7 mouse cellular contexts compared by ENCODE assay signal in the genomic region with DNA sequence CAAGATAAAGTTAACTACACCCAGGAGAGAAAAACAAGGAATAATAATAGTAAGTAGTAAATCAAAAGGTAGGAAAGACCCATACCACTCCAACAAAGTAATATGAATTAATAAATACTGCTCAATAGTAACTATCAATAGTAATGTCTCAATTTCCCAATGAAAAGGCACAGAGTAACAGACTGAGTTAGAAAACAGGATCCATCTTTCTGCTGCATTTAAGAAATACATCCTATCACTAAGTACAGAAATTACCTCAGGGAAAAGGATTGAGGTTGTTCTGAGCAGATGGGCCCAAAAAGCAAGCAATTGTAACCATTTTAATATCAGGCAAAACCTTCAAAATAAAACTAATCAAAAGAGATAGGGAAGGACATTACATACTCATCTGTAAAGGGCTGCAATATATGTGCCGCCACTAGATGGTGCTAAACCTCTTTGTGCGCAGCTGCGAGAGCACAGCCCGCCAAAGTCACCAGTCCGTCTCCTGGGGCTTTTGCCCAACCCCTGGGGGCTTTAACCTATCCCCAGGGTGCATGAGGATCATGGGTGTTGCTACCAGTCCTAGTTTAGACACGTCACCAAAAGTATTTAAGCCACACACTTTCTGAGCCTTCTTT.
DNase-seq lines count a peak whose midpoint lies in the region; ATAC-seq and TF ChIP-seq lines count a peak whose summit lies in the region.
"Not testable (repeated sequence)": the region's sequence is repeated elsewhere in the genome, so short reads cannot be mapped to it uniquely, and the experiment has no call there.

No protein-coding gene starts in this region.

- H3K4me1 ChIP-seq in forebrain, embryonic 15.5 days; midbrain, embryonic 12.5 days: not testable (repeated sequence)

- H3K4me3 ChIP-seq in forebrain, embryonic 15.5 days; midbrain, embryonic 12.5 days: not testable (repeated sequence)

- not testable (repeated sequence) for H3K36me3 ChIP-seq in forebrain, embryonic 15.5 days; midbrain, embryonic 12.5 days

- intact Hi-C loops in heart, postnatal 36 days (cut with DNase I); left cerebral cortex, postnatal 25 days (cut with DNase I): not testable (repeated sequence)

- not testable (repeated sequence) for H3K27me3 ChIP-seq in forebrain, embryonic 15.5 days; midbrain, embryonic 12.5 days

- peak; percentile 46 for ATAC-seq in forebrain, embryonic 15.5 days (replicated peaks)
- peak; percentile 76 for ATAC-seq in midbrain, embryonic 12.5 days (ENCODE audit: low FRiP score, low read depth)

- H3K9ac ChIP-seq in forebrain, embryonic 15.5 days (replicated peaks); midbrain, embryonic 12.5 days (replicated peaks): not testable (repeated sequence)

- not testable (repeated sequence) for H3K9me3 ChIP-seq in forebrain, embryonic 15.5 days; midbrain, embryonic 12.5 days

- DNase-seq in brain, embryonic 14.5 days (ENCODE audit: low read depth) = peak; percentile 25
- peak; percentile 22 to 64 for DNase-seq in heart, postnatal 36 days
- DNase-seq in kidney, postnatal 10 days = peak; percentile 70
- peak; percentile 50 to 64 for DNase-seq in left cerebral cortex, postnatal 25 days (ENCODE audit: low spot score in 2 of 2)
- DNase-seq in right cerebral cortex, postnatal 14 days = peak; percentile 59

- not testable (repeated sequence) for TF ChIP-seq POLR2A in brain, embryonic 14.5 days (IDR thresholded peaks at IDR 0.05; ENCODE audit: borderline replicate concordance, extremely low read depth, insufficient read depth, insufficient read length, poor library complexity, severe bottlenecking)

- not testable (repeated sequence) for H3K27ac ChIP-seq in forebrain, embryonic 15.5 days (replicated peaks); midbrain, embryonic 12.5 days (replicated peaks)

- 2% methylated on average over 6 of the region's 6 CpGs for WGBS in forebrain, embryonic 15.5 days
- WGBS in midbrain, embryonic 12.5 days = 0% methylated on average over 6 of the region's 6 CpGs

- not testable (repeated sequence) for H3K4me2 ChIP-seq in forebrain, embryonic 15.5 days (replicated peaks)
- peak overlapping the region; percentile 28; the same call in 1 of the 2 replicates for H3K4me2 ChIP-seq in midbrain, embryonic 12.5 days (replicated peaks)

- TF ChIP-seq CTCF in brain, embryonic 14.5 days (IDR thresholded peaks at IDR 0.05; ENCODE audit: borderline replicate concordance, extremely low read depth, insufficient read depth, insufficient read length) = not testable (repeated sequence)
